Mouse (Mus musculus) kidney, adult 2 months (tissue): ENCODE results near the gene Slc25a47. TPM values are rescaled to one million over a fixed set of nuclear protein-coding genes. Genes with fewer than 3 reads are reported as not detected.

Experiments used
- DNase-seq: peaks from one replicate; pipeline ENCODE4 v3.0.0; 2021
- H3K27ac ChIP-seq: fragments of 200-500 bp; 2 replicates; pipeline ENCODE4 v1.5.1; 2012; ENCODE audit warnings: low read depth, low read length, control low read depth, inconsistent platforms; ENCODE audit not compliant: insufficient read depth
- H3K27me3 ChIP-seq: fragments of 200-500 bp; replicated peaks from 2 replicates; pipeline ENCODE4 v1.6.1; 2012; ENCODE audit warnings: mild to moderate bottlenecking, moderate library complexity, low read length, inconsistent platforms; ENCODE audit not compliant: control insufficient read depth, insufficient read depth
- H3K36me3 ChIP-seq: fragments of 200-500 bp; 2 replicates; pipeline ENCODE4 v1.6.1; 2012; ENCODE audit warnings: mild to moderate bottlenecking, moderate library complexity, low read length, inconsistent platforms; ENCODE audit not compliant: control insufficient read depth, insufficient read depth
- H3K4me1 ChIP-seq: fragments of 200-500 bp; 2 replicates; pipeline ENCODE4 v1.6.1; 2011; ENCODE audit warnings: low read length; ENCODE audit not compliant: control insufficient read depth, insufficient read depth
- H3K4me3 ChIP-seq: fragments of 200-500 bp; 2 replicates; pipeline ENCODE4 v1.5.1; 2011; ENCODE audit warnings: mild to moderate bottlenecking, low read depth, low read length, control low read depth; ENCODE audit not compliant: insufficient read depth
- CTCF ChIP-seq: fragments of 200-500 bp; conservative IDR thresholded peaks from 2 replicates; pipeline ENCODE4 v1.5.1; 2011; ENCODE audit warnings: low read depth, mild to moderate bottlenecking, control low read depth, low read length, moderate library complexity, mixed read lengths; ENCODE audit not compliant: insufficient read depth, insufficient read length
- POLR2A ChIP-seq: fragments of 200-500 bp; IDR thresholded peaks from one replicate; pipeline ENCODE4 v1.6.1; 2011; ENCODE audit warnings: low read depth, low read length, control low read depth
- WGBS: fragments of 180-500 bp; shearing (Covaris S2); methylation state at CpG from one replicate; pipeline ENCODE4 v1.1.7; 2018; 5-methylcytosine and 5-hydroxymethylcytosine counted together
- polyA plus RNA-seq: library from polyadenylated mRNA; depleted of rRNA; stranded (reverse); fragments of >200 nt; gene quantifications from 2 replicates; pipeline ENCODE4 v1.2.3, GENCODE M21; 2012

The Slc25a47 gene
- polyA plus RNA-seq, 1 experiment = 7.0 TPM

- no peaks in the 10 kb centered on the region for H3K36me3 ChIP-seq
- no peaks in the 10 kb centered on the region for H3K4me1 ChIP-seq
- no peaks in the 10 kb centered on the region for H3K27me3 ChIP-seq
- TF ChIP-seq CTCF (no peak), POLR2A (no peak)
- no peak overlapping the region for H3K27ac ChIP-seq
- H3K4me3 ChIP-seq = no peak overlapping the region
- 68% methylated on average over 4 of the region's 4 CpGs for WGBS
- DNase-seq = no peak
These were observed 13.7 kb downstream of the Slc25a47 start for GRCm38 (mm10) chr12:108849488-108850022.

GRCm38 (mm10) chr12:108850129-108850528 lies 14.3 kb downstream of the Slc25a47 start:
- TF ChIP-seq CTCF (no peak), POLR2A (no peak)
- Histone ChIP-seq H3K36me3 (no peaks in the 10 kb centered on the region), H3K27me3 (no peaks in the 10 kb centered on the region), H3K27ac (no peak overlapping the region), H3K4me3 (no peak overlapping the region), H3K4me1 (no peaks in the 10 kb centered on the region)
- WGBS = 44% methylated on average over 8 of the region's 8 CpGs
- peak; percentile 51 for DNase-seq

- H3K4me3 ChIP-seq = no peak overlapping the region
- no peaks in the 10 kb centered on the region for H3K27me3 ChIP-seq
- no peak for DNase-seq
- no peak for TF ChIP-seq CTCF
- no peak for TF ChIP-seq POLR2A
- 81% methylated on average over 8 of the region's 8 CpGs for WGBS
- no peaks in the 10 kb centered on the region for H3K4me1 ChIP-seq
- H3K36me3 ChIP-seq = no peaks in the 10 kb centered on the region
- no peak overlapping the region for H3K27ac ChIP-seq
These were observed 15.0 kb downstream of the Slc25a47 start for GRCm38 (mm10) chr12:108850886-108851285.

GRCm38 (mm10) chr12:108852822-108853221 lies 17.0 kb downstream of the Slc25a47 start:
- DNase-seq = no peak
- Histone ChIP-seq H3K27me3 (no peaks in the 10 kb centered on the region), H3K4me1 (no peaks in the 10 kb centered on the region), H3K27ac (no peak overlapping the region), H3K4me3 (no peak overlapping the region), H3K36me3 (no peaks in the 10 kb centered on the region)
- TF ChIP-seq POLR2A (no peak), CTCF (no peak)
- 90% methylated on average over 8 of the region's 8 CpGs for WGBS

- no peak for TF ChIP-seq CTCF
- Histone ChIP-seq H3K36me3 (no peaks in the 10 kb centered on the region), H3K27me3 (no peaks in the 10 kb centered on the region), H3K27ac (no peak overlapping the region), H3K4me1 (no peaks in the 10 kb centered on the region), H3K4me3 (no peak overlapping the region)
- 79% methylated on average over 10 of the region's 10 CpGs for WGBS
- no peak for DNase-seq
These were observed 19.2 kb downstream of the Slc25a47 start for GRCm38 (mm10) chr12:108855081-108855480.

- Histone ChIP-seq H3K4me1 (no peaks in the 10 kb centered on the region), H3K4me3 (no peak overlapping the region), H3K27me3 (no peaks in the 10 kb centered on the region), H3K27ac (no peak overlapping the region), H3K36me3 (no peaks in the 10 kb centered on the region)
- TF ChIP-seq POLR2A (no peak), CTCF (no peak)
- no peak for DNase-seq
- 76% methylated on average over 8 of the region's 8 CpGs for WGBS
These were observed 20.3 kb downstream of the Slc25a47 start for GRCm38 (mm10) chr12:108856186-108856585.

GRCm38 (mm10) chr12:108857109-108857508 lies 21.3 kb downstream of the Slc25a47 start:
- Histone ChIP-seq H3K4me1 (no peaks in the 10 kb centered on the region), H3K27me3 (no peaks in the 10 kb centered on the region), H3K4me3 (no peak overlapping the region), H3K36me3 (no peaks in the 10 kb centered on the region), H3K27ac (no peak overlapping the region)
- DNase-seq = no peak
- 67% methylated on average over 7 of the region's 7 CpGs for WGBS
- TF ChIP-seq CTCF (no peak), POLR2A (no peak)
